11 mouse cellular contexts compared by ENCODE assay signal in genomic region chr1:189618970-189619740, GRCm38 (mm10).
DNase-seq lines count a peak whose midpoint lies in the region; ATAC-seq and TF ChIP-seq lines count a peak whose summit lies in the region.
"Had no signal": no experiment of that assay in that cellular context is flagged by ENCODE, and none has a peak within 500 bp of the region (broad histone marks: within the 10 kb centered on the region; RNA-seq: fewer than 3 reads in every experiment).

No protein-coding gene starts in this region.

- H3K27me3 ChIP-seq in heart, embryonic 13.5 days (replicated peaks), result peaks cover 14% of the 10 kb centered on the region; the same call in 1 of the 2 replicates
- H3K27me3 ChIP-seq in embryonic facial prominence, embryonic 14.5 days (replicated peaks; ENCODE audit: control insufficient read depth, insufficient read depth, low read length), result no peaks in the 10 kb centered on the region
- H3K27me3 ChIP-seq in lung, postnatal 0 days (replicated peaks; ENCODE audit: insufficient read depth, low read length), result no peaks in the 10 kb centered on the region
- H3K27me3 ChIP-seq: CH12.LX; megakaryocyte, embryonic 14.5 days had no signal

- no peak for TF ChIP-seq CTCF in lung, postnatal 0 days (IDR thresholded peaks at IDR 0.05)

- peak; percentile 71 for TF ChIP-seq EP300 in lung, postnatal 0 days (IDR thresholded peaks at IDR 0.05)

- H3K9me3 ChIP-seq in heart, embryonic 13.5 days, result 0 out of 2 replicates have a peak, but pooled peaks cover 7% of the 10 kb centered on the region
- no peaks in the 10 kb centered on the region for H3K9me3 ChIP-seq in embryonic facial prominence, embryonic 14.5 days (ENCODE audit: control insufficient read depth, low read length)
- H3K9me3 ChIP-seq in lung, postnatal 0 days (ENCODE audit: low read length), result no peaks in the 10 kb centered on the region

- peak overlapping the region; percentile 55 for H3K27ac ChIP-seq in heart, embryonic 13.5 days (replicated peaks)
- no peak overlapping the region; the same call in 1 of the 2 replicates for H3K27ac ChIP-seq in embryonic facial prominence, embryonic 14.5 days (replicated peaks; ENCODE audit: low read depth, low read length)
- H3K27ac ChIP-seq in lung, postnatal 0 days (ENCODE audit: low read length), result peak overlapping the region; percentile 38; the same call in 1 of the 2 replicates

- H3K36me3 ChIP-seq in heart, embryonic 13.5 days, result no peaks in the 10 kb centered on the region
- no peaks in the 10 kb centered on the region for H3K36me3 ChIP-seq in embryonic facial prominence, embryonic 14.5 days (ENCODE audit: control insufficient read depth, insufficient read depth, low read length)
- no peaks in the 10 kb centered on the region for H3K36me3 ChIP-seq in lung, postnatal 0 days (ENCODE audit: insufficient read depth, low read length)

- 0 out of 2 replicates have a peak overlapping the region, but pooled peaks have one; percentile 1 for H3K4me2 ChIP-seq in heart, embryonic 13.5 days
- H3K4me2 ChIP-seq in embryonic facial prominence, embryonic 14.5 days (ENCODE audit: low read depth, low read length), result peak overlapping the region; percentile 4; the same call in 1 of the 2 replicates
- H3K4me2 ChIP-seq in lung, postnatal 0 days (replicated peaks; ENCODE audit: low read depth, low read length), result no peak overlapping the region

- H3K4me3 ChIP-seq in heart, embryonic 13.5 days, result no peak overlapping the region
- no peak overlapping the region for H3K4me3 ChIP-seq in embryonic facial prominence, embryonic 14.5 days (ENCODE audit: low read depth, low read length)
- no peak overlapping the region for H3K4me3 ChIP-seq in lung, postnatal 0 days (ENCODE audit: low read depth, low read length)
- H3K4me3 ChIP-seq: megakaryocyte, embryonic 14.5 days had no signal

- no peaks in the 10 kb centered on the region; the same call in 1 of the 2 replicates for H3K4me1 ChIP-seq in heart, embryonic 13.5 days
- H3K4me1 ChIP-seq in embryonic facial prominence, embryonic 14.5 days (ENCODE audit: control insufficient read depth, insufficient read depth, low read length), result no peaks in the 10 kb centered on the region
- H3K4me1 ChIP-seq in lung, postnatal 0 days (ENCODE audit: insufficient read depth, low read depth, low read length), result no peaks in the 10 kb centered on the region
- H3K4me1 ChIP-seq: megakaryocyte, embryonic 14.5 days had no signal

- ATAC-seq in heart, embryonic 13.5 days (ENCODE audit: extremely low read depth, insufficient number of reproducible peaks, low FRiP score, low TSS enrichment), result no peak
- ATAC-seq in embryonic facial prominence, embryonic 14.5 days (ENCODE audit: low read depth), result peak; percentile 86
- peak; percentile 90 for ATAC-seq in lung, postnatal 0 days
- ATAC-seq: inflammation-experienced regulatory T-cells, adult 6 months had no signal

- no peak for DNase-seq in heart, adult 8-10 months (ENCODE audit: low spot score)
- peak; percentile 24 for DNase-seq in NIH3T3 (ENCODE audit: low read depth)
- peak; percentile 75 for DNase-seq in embryonic facial prominence, embryonic 14.5 days (ENCODE audit: low spot score)
- peak; percentile 91 for DNase-seq in lung, postnatal 0 days (ENCODE audit: low spot score)
- no peak for DNase-seq in right cerebral cortex, postnatal 14 days
- no peak for DNase-seq in adrenal gland, adult 18-20 months (ENCODE audit: low spot score in 2 of 2)
- DNase-seq: thymus, postnatal 4 days had no signal

- H3K9ac ChIP-seq in heart, embryonic 13.5 days, result no peak overlapping the region
- H3K9ac ChIP-seq in embryonic facial prominence, embryonic 14.5 days (ENCODE audit: low read depth, low read length), result no peak overlapping the region
- no peak overlapping the region for H3K9ac ChIP-seq in lung, postnatal 0 days (replicated peaks; ENCODE audit: low read depth)

- WGBS in heart, embryonic 13.5 days, result 38% methylated on average over 13 of the region's 13 CpGs
- WGBS in embryonic facial prominence, embryonic 14.5 days, result 27% methylated on average over 13 of the region's 13 CpGs
- 24% methylated on average over 13 of the region's 13 CpGs for WGBS in lung, postnatal 0 days

Comparison
In these comparisons a context has a peak if more than half of its experiments do, and no peak if none do; other contexts are left out.
1. DNase-seq: peak in NIH3T3 (single experiment), embryonic facial prominence, embryonic 14.5 days (single experiment) and lung, postnatal 0 days (single experiment); none in heart, adult 8-10 months (single experiment), right cerebral cortex, postnatal 14 days (single experiment) and adrenal gland, adult 18-20 months (0 of 2).